Mouse (Mus musculus): ENCODE results near the gene Reln. TPM values are rescaled to one million over a fixed set of nuclear protein-coding genes. Genes with fewer than 3 reads are reported as not detected.

Reln gene
- total RNA-seq, 2 experiments from 2014 or later: 175 to 249 TPM

DNA sequence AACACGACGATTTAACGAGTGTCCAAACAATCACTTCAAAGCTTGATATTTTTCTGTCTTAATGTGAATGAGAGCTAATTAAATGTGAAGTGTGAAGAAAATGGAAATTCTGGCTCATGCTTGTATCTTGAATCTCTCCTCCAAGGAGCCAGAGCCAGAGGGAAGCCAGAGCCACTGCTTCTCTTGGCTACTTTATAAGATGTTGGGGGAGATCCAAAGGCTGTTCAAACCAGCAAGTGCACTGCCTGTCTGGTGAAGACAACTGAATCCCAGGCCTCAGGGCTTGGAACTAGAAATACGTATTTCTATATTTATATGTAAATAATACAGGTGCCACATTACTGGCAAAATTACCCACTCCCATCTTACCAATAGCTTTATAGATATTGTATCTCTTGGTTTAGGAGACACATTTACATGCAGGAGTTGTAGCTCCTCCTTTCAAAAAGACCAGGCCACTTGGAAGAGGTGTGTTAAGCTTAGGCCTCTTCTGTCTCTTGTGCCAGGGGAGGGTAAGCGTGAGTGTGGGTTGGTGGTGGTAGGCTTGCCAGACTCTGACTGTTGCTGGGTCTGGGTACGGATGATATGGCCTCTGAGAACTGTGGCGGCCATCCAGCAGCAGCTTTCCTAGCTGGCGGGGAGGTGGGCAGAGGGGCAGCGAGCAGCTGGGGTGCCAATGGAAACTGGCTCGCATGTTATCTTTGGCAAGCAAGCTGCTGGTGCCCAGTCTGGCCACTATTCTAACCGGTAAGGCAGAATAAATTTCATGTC is 395.6 kb downstream of the Reln start:
- no peak for ATAC-seq (replicated peaks; ENCODE audit: low FRiP score, poor library complexity, severe bottlenecking)

DNA sequence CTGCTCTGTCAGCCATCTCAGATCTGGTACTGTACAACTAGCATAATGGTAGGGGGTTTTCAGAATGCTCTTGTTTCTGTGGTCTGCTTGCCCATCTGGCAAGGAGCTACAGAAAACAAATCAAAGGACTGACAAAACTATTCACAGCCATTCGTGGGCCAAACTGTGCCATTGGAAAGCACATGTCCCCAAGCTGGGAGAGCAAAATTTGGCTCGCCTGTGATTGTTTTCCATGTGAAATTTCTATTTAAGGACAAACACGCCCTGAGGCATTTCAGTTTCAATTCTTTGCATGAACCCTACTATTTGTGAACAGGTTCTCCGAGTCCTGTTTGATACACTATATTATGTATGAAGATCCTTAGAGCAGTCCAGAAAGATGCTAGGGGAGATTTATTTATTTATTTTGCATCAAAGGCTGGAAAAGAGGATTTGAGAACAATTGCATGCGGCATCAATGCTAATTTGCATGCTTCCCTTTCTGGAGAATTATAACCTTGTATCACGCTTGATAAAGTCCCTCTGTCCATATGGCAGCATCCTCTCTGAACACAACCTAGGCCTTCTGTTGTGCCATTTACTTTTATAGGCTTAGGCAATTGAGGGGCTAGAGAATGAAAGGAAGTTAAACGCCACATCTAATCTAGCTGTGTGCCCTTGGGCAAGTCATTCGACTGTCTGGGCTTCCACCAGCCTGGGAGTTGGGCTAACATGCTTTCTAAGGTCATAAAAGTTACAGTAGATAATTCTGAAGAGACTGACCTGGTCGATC is 396.7 kb downstream of the Reln start:
- ATAC-seq (replicated peaks; ENCODE audit: low FRiP score, poor library complexity, severe bottlenecking): no peak

DNA sequence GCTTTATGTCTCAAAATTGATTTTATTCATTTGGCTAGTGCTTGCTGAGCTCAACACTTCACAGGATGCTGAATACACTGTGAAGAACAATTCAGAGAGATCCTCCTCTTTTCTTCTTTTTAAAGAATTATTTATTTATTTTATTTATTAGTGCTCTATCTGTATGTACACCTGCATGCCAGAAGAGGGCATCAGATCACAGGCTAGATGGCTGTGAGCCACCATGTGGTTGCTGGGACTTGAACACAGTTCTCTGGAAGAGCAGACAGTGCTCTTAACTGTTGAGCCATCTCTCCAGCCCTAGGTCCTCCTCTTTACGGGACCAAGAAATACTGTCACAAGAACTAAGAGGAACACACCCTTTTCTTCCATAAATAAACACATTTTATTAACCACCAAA is 399.9 kb downstream of the Reln start:
- ATAC-seq (replicated peaks; ENCODE audit: low FRiP score, poor library complexity, severe bottlenecking): no peak

DNA sequence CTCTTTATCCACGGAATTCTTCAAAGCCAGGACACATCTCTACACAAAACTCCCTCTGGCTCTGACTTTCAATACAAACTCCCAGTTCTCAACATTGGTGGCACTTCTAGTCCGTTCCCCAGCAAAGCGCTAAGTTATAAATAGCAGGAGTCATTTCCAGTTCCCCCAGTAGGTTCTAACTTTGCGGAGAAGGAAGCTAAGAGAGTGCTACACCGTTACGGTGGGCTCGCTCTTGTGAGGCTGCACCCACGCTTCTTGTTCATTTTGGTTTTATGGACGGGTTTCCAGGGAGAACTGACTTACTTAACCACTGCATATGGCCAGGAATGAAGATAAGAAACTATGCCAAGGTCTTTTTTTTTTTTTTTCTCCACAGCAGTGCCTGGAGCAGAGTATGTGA is 405.1 kb downstream of the Reln start:
- no peak for ATAC-seq (replicated peaks; ENCODE audit: low FRiP score, poor library complexity, severe bottlenecking)

DNA sequence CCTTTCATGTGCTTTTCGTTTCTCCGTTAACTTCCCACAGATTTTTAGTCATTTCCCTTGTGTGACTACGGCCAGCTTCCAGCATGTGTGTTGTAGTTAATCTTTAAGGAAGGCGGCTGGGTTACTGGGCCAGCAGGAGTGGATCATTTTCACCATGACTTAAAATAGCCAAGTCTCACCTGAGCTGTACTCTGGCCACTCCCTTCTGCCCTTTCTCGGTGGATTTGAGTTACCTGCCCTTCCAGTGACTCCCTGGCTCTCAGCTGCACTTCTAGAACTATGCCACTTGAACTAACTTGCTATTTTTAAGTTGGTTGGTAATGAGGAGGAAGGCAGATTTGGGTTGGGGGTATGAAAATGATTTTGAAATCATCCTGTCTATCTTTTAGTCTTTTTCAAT is 406.4 kb downstream of the Reln start:
- ATAC-seq (replicated peaks; ENCODE audit: low FRiP score, poor library complexity, severe bottlenecking): no peak

DNA sequence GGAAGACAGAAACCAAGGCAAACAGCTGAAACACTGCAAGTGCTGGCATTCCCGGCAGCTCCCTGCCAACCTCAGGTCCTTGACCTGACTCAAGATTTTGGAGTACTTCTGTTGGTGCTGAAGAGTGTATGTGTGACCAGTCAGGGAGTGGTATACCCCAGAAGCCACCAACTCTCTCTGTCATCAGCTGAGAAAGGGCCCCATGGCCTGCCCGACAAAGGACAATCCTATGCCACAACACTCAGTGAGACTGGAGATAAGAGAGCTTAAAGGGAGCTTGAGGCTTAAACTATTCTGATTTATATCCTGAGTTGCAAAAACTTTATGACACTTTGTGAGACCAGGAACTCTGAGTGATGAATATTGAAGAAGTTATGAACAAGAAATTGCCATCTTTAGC is 407.9 kb downstream of the Reln start:
- ATAC-seq (replicated peaks; ENCODE audit: low FRiP score, poor library complexity, severe bottlenecking): no peak

DNA sequence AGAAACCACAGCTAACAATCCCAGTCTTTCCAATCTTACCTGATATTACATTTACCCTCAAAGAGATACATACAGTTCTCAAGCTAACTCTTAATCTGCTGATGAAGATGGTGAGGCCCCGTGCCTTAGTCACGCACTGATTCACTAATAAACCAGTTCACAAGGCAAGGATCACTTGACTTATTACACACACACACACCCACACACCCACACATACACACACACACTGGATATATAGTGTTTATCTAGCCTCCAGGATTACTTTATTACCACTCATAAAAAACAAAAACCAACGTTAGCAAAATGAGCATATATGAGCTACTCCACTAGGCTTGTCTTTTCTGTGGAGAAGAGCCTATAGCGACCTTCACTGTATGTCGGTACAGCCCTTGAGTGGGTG is 408.4 kb downstream of the Reln start:
- ATAC-seq (replicated peaks; ENCODE audit: low FRiP score, poor library complexity, severe bottlenecking): no peak

DNA sequence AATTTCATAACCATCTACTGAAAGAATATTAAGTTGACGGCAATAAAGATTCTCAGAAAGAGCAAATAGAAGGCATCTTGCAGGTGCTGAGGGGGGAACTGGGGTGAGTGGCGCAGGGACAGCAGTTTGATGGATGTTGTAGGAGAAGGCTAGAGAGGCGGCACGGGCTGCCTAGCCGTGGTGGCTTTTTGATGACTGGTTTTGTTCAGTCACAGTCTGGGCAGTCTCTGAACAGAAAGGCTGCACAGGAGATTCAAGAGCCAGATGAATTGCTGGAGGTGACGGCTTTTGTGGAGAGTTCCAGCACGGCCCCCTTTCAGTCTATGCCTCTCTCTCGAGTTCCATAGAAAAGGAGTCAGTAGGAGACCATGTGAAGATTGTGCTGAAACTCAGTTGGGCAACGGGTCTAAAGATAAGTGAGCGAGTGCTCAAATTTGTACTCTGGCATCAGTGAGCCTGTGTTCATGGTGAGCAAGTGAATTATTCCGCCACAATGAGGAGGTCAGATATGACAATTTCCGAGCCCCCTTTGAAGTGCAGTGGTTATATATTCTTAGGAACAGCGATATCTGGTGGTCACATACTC is 409.6 kb downstream of the Reln start:
- ATAC-seq (replicated peaks; ENCODE audit: low FRiP score, poor library complexity, severe bottlenecking): no peak

DNA sequence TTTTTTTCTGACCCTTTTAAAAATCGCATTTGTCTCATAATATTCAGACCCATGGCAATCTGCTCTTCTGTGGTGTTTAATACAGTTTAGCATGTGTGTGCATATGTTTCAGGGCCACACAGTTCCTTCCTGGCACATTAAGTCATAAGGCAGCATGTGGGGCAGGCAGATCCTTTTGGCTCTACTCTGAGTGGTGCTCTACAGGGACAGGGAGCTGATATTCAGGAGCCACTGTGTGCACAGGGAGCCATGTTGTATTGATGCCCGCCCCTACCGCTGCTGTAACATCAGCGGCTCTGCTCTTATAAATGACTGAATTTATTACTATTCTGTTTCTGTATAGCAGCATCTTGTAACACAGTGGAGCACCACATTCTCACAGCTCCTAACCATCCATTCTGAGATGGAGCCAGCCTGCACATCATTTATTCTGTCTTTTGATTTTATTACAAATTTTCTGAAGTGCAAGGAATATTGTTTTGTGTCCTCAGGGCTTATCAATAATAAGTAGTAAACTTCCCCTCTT is 410.3 kb downstream of the Reln start:
- ATAC-seq (replicated peaks; ENCODE audit: low FRiP score, poor library complexity, severe bottlenecking): no peak

DNA sequence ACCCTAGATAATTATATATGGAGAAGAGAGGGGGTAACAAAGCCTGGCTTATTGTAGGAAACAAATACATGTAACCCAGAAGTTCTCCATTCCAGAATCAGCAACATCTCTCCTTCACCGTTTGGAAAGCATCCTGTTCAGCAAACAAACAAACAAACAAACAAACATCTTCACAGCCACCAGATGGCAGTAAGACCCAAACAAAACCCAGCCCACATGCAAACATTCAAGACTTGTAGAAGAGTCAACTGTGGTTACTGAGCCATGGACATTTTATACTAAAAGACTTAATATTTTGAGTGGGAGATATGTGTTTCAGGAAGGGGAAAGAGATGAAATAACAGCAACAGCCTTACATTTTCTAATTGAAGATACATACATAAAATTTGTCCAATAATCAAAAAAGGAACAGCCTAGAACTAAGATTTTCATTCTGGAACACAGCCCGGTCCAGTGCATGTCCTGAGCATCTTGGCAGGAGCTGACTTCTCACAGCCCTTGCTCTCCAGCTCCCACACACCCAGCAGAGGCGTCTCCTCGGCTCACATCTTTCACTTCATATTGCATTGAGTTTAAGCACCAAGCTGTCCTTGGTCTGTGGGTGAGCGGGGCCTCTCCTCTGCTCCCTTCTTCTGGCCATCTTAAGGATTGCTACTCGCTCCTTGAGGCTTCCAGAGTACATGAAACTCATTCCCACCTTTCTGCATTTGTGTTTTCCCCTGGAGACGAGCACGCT is 411.0 kb downstream of the Reln start:
- no peak for ATAC-seq (replicated peaks; ENCODE audit: low FRiP score, poor library complexity, severe bottlenecking)

DNA sequence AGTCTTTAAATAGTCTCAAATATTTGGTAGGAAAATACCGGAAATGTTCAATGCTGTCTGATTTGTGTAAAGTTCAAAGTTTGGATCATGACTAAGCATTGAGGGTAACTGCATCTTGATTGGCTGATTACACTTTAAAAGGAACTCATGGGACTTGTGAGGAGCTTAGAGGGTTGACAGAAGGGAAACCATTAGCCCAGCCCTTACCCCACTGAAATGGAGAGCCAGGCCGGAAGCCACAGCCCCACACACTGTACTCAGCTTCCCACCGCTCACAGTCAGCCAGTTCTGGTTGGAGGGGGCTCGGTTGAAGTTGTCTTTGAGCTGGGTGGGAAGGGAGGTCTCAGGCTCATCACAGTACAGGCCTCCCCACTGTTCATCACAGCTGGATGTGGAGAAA is 413.4 kb downstream of the Reln start:
- ATAC-seq (replicated peaks; ENCODE audit: low FRiP score, poor library complexity, severe bottlenecking): no peak

DNA sequence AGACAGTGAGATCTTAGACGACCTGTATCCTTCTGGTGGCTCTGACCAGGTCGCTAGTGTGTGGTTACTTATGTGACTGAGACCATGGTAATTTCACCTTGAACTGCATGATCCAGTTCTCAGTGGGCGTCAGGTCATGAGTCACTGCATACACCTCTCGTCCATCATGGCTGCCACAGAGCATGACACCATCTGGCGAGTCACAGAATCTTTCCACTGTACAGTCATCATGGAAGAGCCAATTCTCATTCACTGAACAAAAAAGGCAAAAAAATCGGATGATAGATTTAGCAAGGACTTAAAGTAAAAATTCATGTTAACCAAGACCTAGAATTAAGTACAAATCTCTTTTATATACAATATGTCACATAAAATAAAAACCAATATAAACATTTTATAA is 424.2 kb downstream of the Reln start:
- no peak for ATAC-seq (replicated peaks; ENCODE audit: low FRiP score, poor library complexity, severe bottlenecking)

DNA sequence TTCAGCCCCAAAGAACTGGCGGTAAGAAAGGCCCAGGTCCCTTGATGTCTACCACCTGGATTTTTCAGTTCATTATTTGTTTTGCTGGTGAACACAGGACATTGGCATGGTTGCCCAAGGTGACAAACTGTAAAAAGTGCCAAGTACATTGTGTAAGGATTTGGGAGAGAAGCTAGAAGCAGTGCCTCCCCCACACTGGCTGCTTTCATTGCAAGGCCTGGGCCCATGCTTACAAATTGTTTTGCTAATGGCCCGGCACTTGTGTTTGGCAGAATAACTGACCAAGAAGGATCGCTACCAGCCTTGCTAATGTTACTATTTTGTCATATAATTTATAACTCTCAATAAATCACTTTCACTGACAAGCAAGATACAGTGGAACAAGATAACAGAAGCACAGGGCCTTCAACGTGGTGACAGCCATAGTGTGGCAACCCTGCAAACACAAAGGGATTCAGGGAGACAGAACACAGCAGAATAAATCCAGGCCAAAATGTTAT is 425.2 kb downstream of the Reln start:
- ATAC-seq (replicated peaks; ENCODE audit: low FRiP score, poor library complexity, severe bottlenecking): no peak

DNA sequence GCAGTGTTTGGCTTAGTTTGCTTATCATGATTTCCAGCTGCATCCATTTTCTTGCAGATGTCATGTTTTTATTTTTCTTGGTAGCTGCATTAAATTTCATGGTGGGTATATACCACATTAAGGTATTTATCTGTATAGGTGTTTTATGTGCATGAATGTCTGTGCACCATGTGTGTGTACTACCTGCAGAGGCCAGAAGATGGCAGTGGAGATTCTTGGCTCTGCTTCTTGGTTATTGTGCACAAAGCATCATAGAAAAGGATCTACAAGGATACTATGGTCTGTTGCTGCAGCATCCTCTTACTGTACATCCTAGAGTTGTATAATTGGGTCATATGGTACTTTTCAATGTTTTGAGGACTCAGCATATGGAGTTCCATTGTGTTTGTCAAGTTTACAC is 428.5 kb downstream of the Reln start:
- no peak for ATAC-seq (replicated peaks; ENCODE audit: low FRiP score, poor library complexity, severe bottlenecking)

DNA sequence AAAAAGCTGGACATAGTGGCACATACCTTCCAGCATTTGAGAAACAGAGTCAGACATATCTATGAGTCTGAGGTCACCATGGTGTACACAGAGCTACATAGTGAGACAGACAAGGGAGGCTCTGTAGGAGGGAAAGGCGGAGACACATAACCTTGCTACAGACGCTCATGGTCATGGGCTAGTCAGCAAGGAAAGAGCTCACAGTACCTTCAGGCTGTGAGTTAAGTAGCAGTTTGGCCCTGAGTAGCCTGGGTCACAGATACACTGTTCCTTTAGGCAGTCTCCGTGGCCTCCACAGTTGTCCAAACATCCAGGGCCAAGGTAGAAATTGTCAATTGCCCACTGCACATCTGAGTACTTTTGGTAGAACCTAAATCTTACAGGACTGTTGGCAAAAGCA is 429.7 kb downstream of the Reln start:
- ATAC-seq (replicated peaks; ENCODE audit: low FRiP score, poor library complexity, severe bottlenecking): no peak

DNA sequence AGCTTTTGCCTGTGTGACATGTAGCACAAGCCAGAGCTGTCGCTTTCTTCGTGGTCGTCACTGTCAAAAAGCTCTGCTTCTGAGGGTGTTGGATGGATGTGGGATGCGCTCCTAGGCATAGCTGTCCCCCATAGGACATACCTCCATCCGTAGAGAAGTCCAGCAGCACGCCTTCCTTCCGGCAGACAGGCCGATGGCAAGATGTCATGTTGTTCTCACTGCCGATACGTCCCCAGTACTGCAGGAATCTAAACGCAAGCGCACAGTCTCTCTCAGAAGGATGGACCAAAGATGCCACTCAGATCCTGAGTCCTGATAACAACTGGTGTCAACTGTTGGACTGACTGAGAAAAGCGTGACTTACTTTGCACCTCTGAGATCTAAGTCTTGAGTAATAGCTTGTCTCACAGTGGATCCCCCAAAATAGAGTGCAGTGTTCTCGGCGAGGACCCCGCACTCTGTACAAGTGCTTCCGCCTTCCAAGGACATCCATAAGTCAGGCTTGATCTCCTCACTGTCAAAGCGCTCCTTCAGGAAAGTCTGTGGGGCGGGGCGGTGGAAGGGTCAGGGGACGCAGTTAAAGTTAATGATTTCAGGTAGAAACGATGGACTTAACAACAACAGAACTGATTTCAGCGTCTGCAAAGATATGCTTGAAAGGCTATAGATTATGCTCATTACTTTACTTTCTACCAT is 431.5 kb downstream of the Reln start:
- no peak for ATAC-seq (replicated peaks; ENCODE audit: low FRiP score, poor library complexity, severe bottlenecking)

DNA sequence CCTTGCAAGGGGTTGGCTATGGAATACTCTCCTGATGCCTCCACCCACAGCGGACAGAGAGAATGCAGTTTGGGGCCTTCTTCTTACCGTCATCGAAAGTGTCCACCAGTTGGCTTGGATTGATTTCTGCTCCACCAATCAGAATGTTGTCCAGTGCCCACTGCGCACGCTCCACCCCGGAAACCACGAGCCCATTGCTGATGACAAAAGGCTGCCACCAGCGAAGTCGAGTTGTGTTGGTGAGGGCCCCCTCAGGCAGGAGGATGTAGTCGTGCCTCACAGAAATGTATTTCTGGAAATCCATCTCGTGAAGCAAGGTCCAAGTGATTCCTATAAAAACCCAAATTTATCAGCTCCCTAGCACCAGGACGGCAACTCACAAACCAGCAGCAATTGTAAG is 433.8 kb downstream of the Reln start:
- no peak for ATAC-seq (replicated peaks; ENCODE audit: low FRiP score, poor library complexity, severe bottlenecking)

DNA sequence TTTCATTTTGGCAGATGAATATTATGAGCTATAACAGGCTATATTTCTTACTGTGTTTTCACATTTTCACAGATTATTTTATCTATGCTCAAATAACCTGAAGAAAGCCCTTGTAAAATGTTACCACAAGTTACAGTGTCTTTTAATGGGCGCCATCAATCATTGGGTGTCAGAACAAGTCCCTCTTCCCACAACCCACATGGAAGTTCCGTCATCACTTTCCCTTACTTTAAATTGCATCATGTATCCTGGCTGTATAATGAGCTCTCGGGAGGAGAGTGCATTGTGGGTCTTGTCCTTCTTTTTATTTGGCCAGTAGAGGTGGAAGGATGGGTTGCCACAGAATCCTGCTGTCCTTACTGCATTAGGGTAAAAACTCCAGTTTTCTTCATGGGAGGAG is 434.8 kb downstream of the Reln start:
- ATAC-seq (replicated peaks; ENCODE audit: low FRiP score, poor library complexity, severe bottlenecking): no peak

DNA sequence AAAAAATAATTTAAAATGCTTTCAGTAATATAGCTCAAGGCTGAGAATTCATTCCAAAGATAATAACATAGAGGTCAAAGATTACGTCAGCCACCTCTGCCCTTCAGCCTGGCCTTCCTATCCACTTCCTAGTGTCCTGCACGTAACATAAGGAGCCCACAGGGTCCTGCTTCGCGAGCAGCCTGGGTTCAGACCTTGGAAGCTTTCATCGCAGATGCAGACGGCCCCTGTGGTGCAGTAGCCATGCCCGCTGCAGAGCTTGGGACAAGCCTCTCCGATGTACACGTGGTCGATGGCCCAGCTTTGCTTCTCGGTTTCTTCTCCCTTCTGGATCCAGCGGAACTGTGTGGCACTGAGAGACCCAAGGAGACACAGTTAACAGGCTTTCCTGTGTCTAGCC is 443.1 kb downstream of the Reln start:
- no peak for ATAC-seq (replicated peaks; ENCODE audit: low FRiP score, poor library complexity, severe bottlenecking)

DNA sequence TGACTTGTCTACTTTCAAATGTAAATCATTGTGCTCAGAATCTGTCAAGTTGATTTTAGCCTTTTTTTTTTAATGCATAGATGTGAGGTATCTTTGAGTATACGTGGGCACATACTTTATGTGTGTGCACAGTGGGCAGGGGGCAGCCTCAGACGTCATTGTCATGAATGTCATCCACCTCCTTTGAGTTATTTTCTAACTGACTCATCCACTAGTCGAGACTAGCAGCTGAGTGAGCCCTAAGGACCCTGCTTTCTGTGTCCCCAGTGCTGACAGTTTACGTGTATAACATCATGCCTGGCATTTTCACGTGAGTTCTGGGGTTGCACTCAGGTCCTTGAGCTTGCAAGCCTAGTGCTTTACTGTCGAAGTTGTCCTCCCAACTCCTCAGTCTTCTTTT is 443.6 kb downstream of the Reln start:
- no peak for ATAC-seq (replicated peaks; ENCODE audit: low FRiP score, poor library complexity, severe bottlenecking)
